13 mouse cellular contexts compared by ENCODE assay signal in genomic region chr17:9773744-9774143, GRCm38 (mm10).
DNase-seq lines count a peak whose midpoint lies in the region; ATAC-seq and TF ChIP-seq lines count a peak whose summit lies in the region.
"Had no signal": no experiment of that assay in that cellular context is flagged by ENCODE, and none has a peak within 500 bp of the region (broad histone marks: within the 10 kb centered on the region; RNA-seq: fewer than 3 reads in every experiment).

No protein-coding gene starts in this region.

- peak overlapping the region; percentile 88 for H3K27ac ChIP-seq in forebrain, embryonic 13.5 days
- H3K27ac ChIP-seq in forebrain, postnatal 0 days (ENCODE audit: low read depth, low read length) = no peak overlapping the region
- no peak overlapping the region for H3K27ac ChIP-seq in liver, adult 2 months (replicated peaks; ENCODE audit: insufficient read depth, low read depth, low read length)
- no peak overlapping the region for H3K27ac ChIP-seq in liver, embryonic 11.5 days (ENCODE audit: low read depth, low read length)
- H3K27ac ChIP-seq in bone marrow macrophage, adult 2 months (ENCODE audit: insufficient read depth, low read depth, low read length) = peak overlapping the region; percentile 95

- 73% methylated on average over 2 of the region's 2 CpGs for WGBS in forebrain, embryonic 13.5 days
- 86% methylated on average over 2 of the region's 2 CpGs for WGBS in forebrain, postnatal 0 days
- WGBS in liver, adult 2 months = 84% methylated on average over 2 of the region's 2 CpGs
- 30% methylated on average over 2 of the region's 2 CpGs for WGBS in liver, embryonic 11.5 days

- no peak overlapping the region for H3K4me2 ChIP-seq in forebrain, embryonic 13.5 days
- H3K4me2 ChIP-seq in forebrain, postnatal 0 days (ENCODE audit: low read depth) = no peak overlapping the region
- no peak overlapping the region for H3K4me2 ChIP-seq in liver, embryonic 11.5 days

- no peak overlapping the region for H3K4me3 ChIP-seq in forebrain, embryonic 13.5 days
- no peak overlapping the region for H3K4me3 ChIP-seq in forebrain, postnatal 0 days (ENCODE audit: low read depth, low read length)
- H3K4me3 ChIP-seq in liver, adult 2 months (ENCODE audit: insufficient read depth, low read depth, low read length) = no peak overlapping the region
- H3K4me3 ChIP-seq in liver, embryonic 11.5 days (ENCODE audit: low read depth, low read length) = no peak overlapping the region
- H3K4me3 ChIP-seq in bone marrow macrophage, adult 2 months (ENCODE audit: insufficient read depth, low read length) = no peak overlapping the region

- ATAC-seq in forebrain, embryonic 13.5 days = no peak
- ATAC-seq in forebrain, postnatal 0 days = no peak
- no peak for ATAC-seq in liver, embryonic 11.5 days (replicated peaks; ENCODE audit: low FRiP score)
- ATAC-seq in megakaryocyte progenitor cell, adult 5-6 weeks (replicated peaks; ENCODE audit: poor library complexity) = peak; percentile 94
- ATAC-seq: inflammation-experienced regulatory T-cells, adult 6 months had no signal

- no peaks in the 10 kb centered on the region for H3K27me3 ChIP-seq in forebrain, embryonic 13.5 days
- no peaks in the 10 kb centered on the region for H3K27me3 ChIP-seq in forebrain, postnatal 0 days (ENCODE audit: insufficient read depth, low read length)
- H3K27me3 ChIP-seq in liver, adult 2 months (ENCODE audit: control insufficient read depth, insufficient read depth, low read length) = no peaks in the 10 kb centered on the region
- no peaks in the 10 kb centered on the region for H3K27me3 ChIP-seq in liver, embryonic 11.5 days (replicated peaks; ENCODE audit: control insufficient read depth, insufficient read depth, low read length)

- no peak for TF ChIP-seq CTCF in forebrain, postnatal 0 days (IDR thresholded peaks at IDR 0.05; ENCODE audit: low read depth)
- no peak for TF ChIP-seq CTCF in liver, adult 2 months (IDR thresholded peaks at IDR 0.05; ENCODE audit: low read depth, low read length)
- no peak for TF ChIP-seq CTCF in bone marrow macrophage, adult 2 months (IDR thresholded peaks at IDR 0.05; ENCODE audit: low read depth, low read length)

- no peak overlapping the region for H3K9ac ChIP-seq in forebrain, embryonic 13.5 days
- H3K9ac ChIP-seq in forebrain, postnatal 0 days = no peak overlapping the region
- H3K9ac ChIP-seq in liver, adult 2 months (ENCODE audit: low read depth, low read length) = no peak overlapping the region
- no peak overlapping the region for H3K9ac ChIP-seq in liver, embryonic 11.5 days (ENCODE audit: low read depth, low read length)

- no peaks in the 10 kb centered on the region for H3K79me2 ChIP-seq in liver, adult 2 months (ENCODE audit: control insufficient read depth, insufficient read depth, low read length)

- no peak for TF ChIP-seq POLR2A in liver, adult 2 months (IDR thresholded peaks at IDR 0.05; ENCODE audit: extremely low read depth, insufficient read depth, low read length)
- no peak for TF ChIP-seq POLR2A in bone marrow macrophage, adult 2 months (IDR thresholded peaks at IDR 0.05; ENCODE audit: borderline replicate concordance, low read depth, low read length)

- H3K36me3 ChIP-seq in forebrain, embryonic 13.5 days (ENCODE audit: poor library complexity, severe bottlenecking) = no peaks in the 10 kb centered on the region
- H3K36me3 ChIP-seq in forebrain, postnatal 0 days (ENCODE audit: insufficient read depth) = no peaks in the 10 kb centered on the region
- H3K36me3 ChIP-seq in liver, adult 2 months (ENCODE audit: control insufficient read depth, insufficient read depth, low read length) = no peaks in the 10 kb centered on the region
- H3K36me3 ChIP-seq in liver, embryonic 11.5 days (ENCODE audit: control insufficient read depth, insufficient read depth, low read length) = no peaks in the 10 kb centered on the region

- H3K4me1 ChIP-seq in forebrain, embryonic 13.5 days = peaks cover 39% of the 10 kb centered on the region
- peaks cover 3% of the 10 kb centered on the region; the same call in 1 of the 2 replicates for H3K4me1 ChIP-seq in forebrain, postnatal 0 days (ENCODE audit: insufficient read depth)
- H3K4me1 ChIP-seq in liver, adult 2 months (ENCODE audit: control insufficient read depth, insufficient read depth, low read length) = no peaks in the 10 kb centered on the region; the same call in 1 of the 2 replicates
- no peaks in the 10 kb centered on the region for H3K4me1 ChIP-seq in liver, embryonic 11.5 days (replicated peaks; ENCODE audit: control insufficient read depth, insufficient read depth, low read length)
- H3K4me1 ChIP-seq in bone marrow macrophage, adult 2 months (ENCODE audit: control insufficient read depth, insufficient read depth, low read length) = peaks cover 42% of the 10 kb centered on the region

- no peaks in the 10 kb centered on the region for H3K9me3 ChIP-seq in forebrain, embryonic 13.5 days (replicated peaks)
- no peaks in the 10 kb centered on the region for H3K9me3 ChIP-seq in forebrain, postnatal 0 days (ENCODE audit: low read length)
- no peaks in the 10 kb centered on the region for H3K9me3 ChIP-seq in liver, embryonic 11.5 days (ENCODE audit: control insufficient read depth, low read length)

- DNase-seq in forebrain, postnatal 0 days = no peak
- DNase-seq in liver, adult 2 months (ENCODE audit: extremely low read depth, low read depth, low spot score) = peak; percentile 18
- DNase-seq in liver, embryonic 11.5 days (ENCODE audit: low spot score) = no peak
- no peak for DNase-seq in urinary bladder, postnatal 25 days (ENCODE audit: low spot score)
- no peak for DNase-seq in c-Kit-positive CD71-positive TER-119-positive erythroid progenitor cells, embryonic 14.5 days (ENCODE audit: low spot score)
- DNase-seq: cerebellum, adult 9-11 months; kidney, postnatal 4 days; right cerebral cortex, adult 18-20 months; thymus, postnatal 14 days had no signal

Comparison
In these comparisons a context has a peak if more than half of its experiments do, and no peak if none do; other contexts are left out.
1. H3K27ac ChIP-seq: peak in forebrain, embryonic 13.5 days (single experiment) and bone marrow macrophage, adult 2 months (single experiment); none in forebrain, postnatal 0 days (single experiment), liver, adult 2 months (single experiment) and liver, embryonic 11.5 days (single experiment).